Mouse (Mus musculus) brain, embryonic 14.5 days (tissue): Measurements from ENCODE around the gene Rapgefl1.

ENCODE experiments used
- CTCF ChIP-seq: fragments of 200-500 bp; IDR thresholded peaks from 2 replicates; pipeline ENCODE4 v1.5.1; 2012; ENCODE audit warnings: inconsistent platforms, mild to moderate bottlenecking, moderate library complexity, borderline replicate concordance; ENCODE audit not compliant: insufficient read depth, insufficient read length; ENCODE audit errors: extremely low read depth
- POLR2A ChIP-seq: fragments of 200-500 bp; IDR thresholded peaks from 2 replicates; pipeline ENCODE4 v1.6.1; 2012; ENCODE audit warnings: mild to moderate bottlenecking, inconsistent platforms, borderline replicate concordance; ENCODE audit not compliant: poor library complexity, insufficient read depth, insufficient read length, severe bottlenecking; ENCODE audit errors: extremely low read depth

GRCm38 (mm10) chr11:98837231-98837704 lies 683 bp downstream of the Rapgefl1 start:
- TF ChIP-seq POLR2A (no peak), CTCF (no peak)
